Mouse (Mus musculus): Measurements from ENCODE around the gene Klhl26. TPM values are rescaled to one million over a fixed set of nuclear protein-coding genes. Genes with fewer than 3 reads are reported as not detected.
"Not testable (repeated sequence)": the region's sequence is repeated elsewhere in the genome, so short reads cannot be mapped to it uniquely, and the experiment has no call there.

The Klhl26 gene
- total RNA-seq (2021): 10 to 100 TPM; 43.6 to 44.6 TPM

- intact Hi-C loops (cut with DNase I): no loop called here
Measured at GRCm38 (mm10) chr8:70476333-70477268, at the start of gene Klhl26. Gene Klhl26 (minus strand): TSS chr8:70476968.

GRCm38 (mm10) chr8:70522592-70523403, 46.0 kb upstream of the Klhl26 start:
- intact Hi-C loops (cut with DNase I): no loop called here
- peak; percentile 95 to 97 for DNase-seq (ENCODE audit: low spot score in 2 of 2)

More at GRCm38 (mm10) chr8:70476333-70477268, at the start of gene Klhl26:
- peak; percentile 86 to 88 for DNase-seq (ENCODE audit: low spot score in 2 of 2)

- intact Hi-C loops (cut with DNase I): no loop called here
- no peak for DNase-seq (ENCODE audit: low spot score in 2 of 2)
Measured at GRCm38 (mm10) chr8:70519606-70520005, 42.8 kb upstream of the Klhl26 start.

GRCm38 (mm10) chr8:70519043-70519442, 42.3 kb upstream of the Klhl26 start:
- no peak for DNase-seq (ENCODE audit: low spot score in 2 of 2)
- intact Hi-C loops (cut with DNase I): no loop called here

GRCm38 (mm10) chr8:70517940-70518643, 41.3 kb upstream of the Klhl26 start:
- intact Hi-C loops (cut with DNase I): no loop called here

GRCm38 (mm10) chr8:70513441-70513840, 36.7 kb upstream of the Klhl26 start:
- peak in 1 of 2 experiments; percentile 70 for DNase-seq (ENCODE audit: low spot score in 2 of 2)
- intact Hi-C loops (cut with DNase I): no loop called here

More at GRCm38 (mm10) chr8:70517940-70518643, 41.3 kb upstream of the Klhl26 start:
- no peak for DNase-seq (ENCODE audit: low spot score in 2 of 2)

GRCm38 (mm10) chr8:70512253-70512903, 35.6 kb upstream of the Klhl26 start:
- intact Hi-C loops (cut with DNase I): no loop called here
- no peak for DNase-seq (ENCODE audit: low spot score in 2 of 2)

- intact Hi-C loops (cut with DNase I): no loop called here
- no peak for DNase-seq (ENCODE audit: low spot score in 2 of 2)
Measured at GRCm38 (mm10) chr8:70511770-70512169, 35.0 kb upstream of the Klhl26 start.

GRCm38 (mm10) chr8:70511174-70511573, 34.4 kb upstream of the Klhl26 start:
- intact Hi-C loops (cut with DNase I): not testable (repeated sequence)

GRCm38 (mm10) chr8:70510228-70510915, 33.6 kb upstream of the Klhl26 start, which contains the start of gene Uba52:
Gene Uba52 (minus strand): TSS chr8:70510801.
- DNase-seq (ENCODE audit: low spot score in 2 of 2): peak; percentile 98
- intact Hi-C loops (cut with DNase I): no loop called here

More at GRCm38 (mm10) chr8:70511174-70511573, 34.4 kb upstream of the Klhl26 start:
- DNase-seq (ENCODE audit: low spot score in 2 of 2): not testable (repeated sequence)

GRCm38 (mm10) chr8:70509281-70509952, 32.6 kb upstream of the Klhl26 start:
- intact Hi-C loops (cut with DNase I): loop anchor here (5.0 kb wide), 2 partner anchors 157 to 177 kb away; partner anchors contain the start of gene Upf1

GRCm38 (mm10) chr8:70507027-70507393, 30.2 kb upstream of the Klhl26 start:
- no peak for DNase-seq (ENCODE audit: low spot score in 2 of 2)
- intact Hi-C loops (cut with DNase I): loop anchor here (5.0 kb wide), 2 partner anchors 155 to 175 kb away; partner anchors contain the start of gene Upf1

More at GRCm38 (mm10) chr8:70509281-70509952, 32.6 kb upstream of the Klhl26 start:
- DNase-seq (ENCODE audit: low spot score in 2 of 2): no peak

- peak; percentile 95 for DNase-seq (ENCODE audit: low spot score in 2 of 2)
- intact Hi-C loops (cut with DNase I): loop anchor here (5.0 kb wide), 2 partner anchors 154 to 174 kb away; partner anchors contain the start of gene Upf1
Measured at GRCm38 (mm10) chr8:70506328-70507026, 29.7 kb upstream of the Klhl26 start, which contains the start of gene Rex1bd. Gene Rex1bd (minus strand): TSS chr8:70506752.

GRCm38 (mm10) chr8:70505698-70506327, 29.0 kb upstream of the Klhl26 start:
- intact Hi-C loops (cut with DNase I): loop anchor here (2.0 to 5.0 kb wide), 3 partner anchors 123 to 174 kb away; partner anchors contain the start of gene Upf1
- DNase-seq (ENCODE audit: low spot score in 2 of 2): no peak

- peak; percentile 77 to 81 for DNase-seq (ENCODE audit: low spot score in 2 of 2)
- intact Hi-C loops (cut with DNase I): loop anchor here (2.0 to 5.0 kb wide), 5 partner anchors 48 to 173 kb away; partner anchors contain the start of genes Crtc1 and Upf1
Measured at GRCm38 (mm10) chr8:70504851-70505250, 28.1 kb upstream of the Klhl26 start.

- no peak for DNase-seq (ENCODE audit: low spot score in 2 of 2)
- intact Hi-C loops (cut with DNase I): loop anchor here (2.0 to 5.0 kb wide), 3 partner anchors 47 to 122 kb away; partner anchors contain the start of gene Crtc1
Measured at GRCm38 (mm10) chr8:70504291-70504716, 27.5 kb upstream of the Klhl26 start.

Measured in left cerebral cortex, postnatal 36 days (tissue).